Mouse (Mus musculus) ES-CJ7 (cell line): Measurements from ENCODE around the gene Dpf3.

ENCODE experiments used
- DNase-seq: peaks from one replicate; pipeline ENCODE4 v3.0.0; 2011; ENCODE audit warnings: low read depth, low spot score

Dpf3 gene

DNA sequence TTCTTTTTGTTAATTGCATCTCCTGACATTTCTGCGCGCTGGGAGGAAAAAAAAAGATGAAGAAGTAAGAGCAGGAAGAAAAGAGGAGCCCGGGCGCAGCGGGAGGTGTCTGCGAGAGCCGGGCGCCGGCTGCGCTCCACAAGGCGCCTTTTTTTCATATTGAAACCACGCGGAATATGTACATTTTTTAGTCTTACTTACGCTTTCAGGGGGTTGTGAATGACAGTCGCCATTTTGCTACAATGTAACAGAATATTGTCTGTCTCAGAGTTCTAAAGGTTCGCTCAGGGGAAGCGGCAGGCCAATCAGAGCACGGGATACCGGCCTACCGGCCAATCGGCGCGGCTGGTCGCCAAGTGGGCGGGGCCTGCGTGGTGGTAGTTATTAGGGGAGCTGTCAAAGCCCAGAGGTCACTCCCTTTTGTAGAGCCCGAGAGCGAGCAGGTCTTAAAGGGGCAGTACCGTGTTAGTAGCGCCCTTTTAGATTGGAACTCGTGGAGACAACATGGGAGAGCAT lies at the start of gene Dpf3:
Gene Dpf3 (minus strand): TSS at position 241 of the 516 bp plus-strand sequence.
- DNase-seq = peak; percentile 95

DNA sequence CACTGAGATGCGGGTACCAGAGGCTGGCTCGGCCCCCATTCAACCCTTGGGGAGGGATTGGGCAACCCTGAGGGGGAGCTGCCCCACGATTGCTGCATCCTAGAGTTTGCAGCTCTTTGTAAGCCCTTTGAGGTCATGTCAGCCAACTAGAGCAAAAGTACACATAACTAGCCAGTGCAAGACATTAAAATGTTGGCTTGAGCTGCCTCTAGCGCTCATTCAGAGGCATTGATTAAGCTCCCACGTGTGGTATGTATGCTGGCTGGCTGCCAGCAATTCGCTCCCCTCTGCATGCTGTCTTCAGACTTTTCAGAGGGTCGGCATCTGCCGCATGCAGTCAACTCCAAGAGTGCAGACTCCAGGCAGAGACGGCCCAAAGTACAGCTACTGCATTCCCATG lies 48.5 kb upstream of the Dpf3 start:
- DNase-seq = no peak

DNA sequence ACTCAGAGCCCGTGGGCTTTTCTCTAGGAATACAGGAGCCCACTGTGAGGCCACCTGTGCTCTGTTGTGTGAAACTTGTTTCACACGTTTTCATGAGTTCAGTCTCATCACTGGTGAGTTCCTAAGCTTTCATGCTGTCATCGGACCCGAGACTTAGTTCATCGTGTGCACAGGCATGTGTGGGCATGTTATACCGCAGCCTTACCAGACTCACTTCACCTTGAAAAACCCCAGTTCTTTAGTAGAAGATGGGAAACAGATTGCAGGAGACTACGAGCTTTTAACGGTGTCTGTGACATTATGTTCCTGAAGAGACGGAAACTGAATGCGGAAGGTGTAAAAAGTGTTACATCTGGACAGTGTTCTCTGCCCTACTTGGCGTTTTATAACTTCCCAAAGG lies 47.9 kb upstream of the Dpf3 start:
- DNase-seq = no peak

DNA sequence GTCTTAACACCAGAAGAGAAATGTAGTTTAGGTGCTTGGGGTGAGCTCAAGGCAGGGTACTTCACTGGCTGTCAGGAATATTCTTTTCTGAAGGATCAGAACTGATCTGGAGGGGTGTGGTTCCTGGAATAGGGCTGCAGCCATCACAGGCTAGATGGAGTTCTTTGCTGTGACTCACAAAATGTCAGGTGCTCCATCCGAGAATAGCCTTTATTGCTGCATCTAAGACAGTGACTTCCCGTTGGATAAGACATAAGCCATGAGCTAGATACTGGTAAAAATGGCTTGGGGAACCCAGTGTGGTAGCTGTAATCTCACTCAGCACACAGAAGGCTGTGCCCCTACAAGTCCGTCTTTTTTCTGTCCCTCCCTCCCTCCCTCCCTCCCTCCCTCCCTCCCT lies 46.7 kb upstream of the Dpf3 start:
- no peak for DNase-seq

DNA sequence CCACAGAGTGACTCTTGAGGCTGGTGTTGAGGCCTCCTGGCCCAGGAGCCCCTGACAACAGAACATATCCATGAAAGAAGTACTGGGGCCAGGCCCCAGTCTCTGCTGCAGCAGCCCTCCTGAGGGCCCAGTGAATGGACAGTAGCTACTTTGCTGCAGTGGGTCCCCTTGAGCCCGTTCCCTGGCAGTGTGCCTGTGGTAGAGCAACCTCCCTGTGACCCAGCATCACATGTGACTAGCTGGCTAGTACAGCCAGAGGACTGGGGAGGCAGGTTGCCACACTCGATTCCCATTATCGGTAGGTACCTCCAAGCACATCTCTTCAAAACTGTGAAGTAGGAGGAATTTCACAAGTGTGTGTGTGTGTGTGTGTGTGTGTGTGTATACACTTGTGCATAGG lies 45.5 kb upstream of the Dpf3 start:
- no peak for DNase-seq

DNA sequence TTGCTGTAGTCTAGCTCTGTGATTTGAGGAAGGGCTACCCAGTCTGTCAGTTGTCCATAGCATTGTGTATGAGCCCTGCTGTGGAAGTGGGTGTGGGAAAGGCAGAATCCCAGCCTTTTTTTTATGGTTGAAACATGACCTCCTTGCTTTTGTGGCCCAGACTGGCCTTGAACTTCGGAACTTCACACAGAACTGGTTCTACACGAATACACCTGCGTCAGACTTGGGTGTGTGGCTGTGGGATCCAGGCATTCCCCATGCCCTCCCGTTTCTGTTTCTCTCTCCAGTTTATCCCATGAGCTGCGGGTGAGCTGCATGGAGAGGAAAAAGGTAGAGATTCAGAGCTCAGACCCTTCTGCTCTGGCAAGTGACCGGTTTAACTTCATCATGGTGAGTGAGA lies 44.5 kb upstream of the Dpf3 start:
- no peak for DNase-seq

DNA sequence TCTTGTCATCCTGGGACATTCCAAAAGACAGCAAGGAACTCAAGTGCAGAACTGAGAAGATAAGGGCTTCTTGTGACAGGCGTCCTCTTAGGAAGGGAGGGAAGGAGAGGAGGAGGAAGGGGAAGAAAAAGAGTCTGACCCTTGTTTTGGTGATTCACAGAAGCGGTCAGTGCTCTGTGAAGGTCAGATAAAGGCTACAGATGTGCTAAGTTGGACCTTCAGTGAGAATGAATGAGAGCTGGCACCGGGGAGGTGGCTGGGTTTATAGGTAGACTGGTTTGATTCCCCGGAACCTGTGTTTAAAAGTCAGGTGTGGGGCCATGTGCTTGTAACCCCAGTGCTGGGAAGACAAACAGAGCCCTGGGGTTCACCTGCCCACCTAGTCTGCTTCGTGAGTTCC lies 41.1 kb upstream of the Dpf3 start:
- DNase-seq = no peak

DNA sequence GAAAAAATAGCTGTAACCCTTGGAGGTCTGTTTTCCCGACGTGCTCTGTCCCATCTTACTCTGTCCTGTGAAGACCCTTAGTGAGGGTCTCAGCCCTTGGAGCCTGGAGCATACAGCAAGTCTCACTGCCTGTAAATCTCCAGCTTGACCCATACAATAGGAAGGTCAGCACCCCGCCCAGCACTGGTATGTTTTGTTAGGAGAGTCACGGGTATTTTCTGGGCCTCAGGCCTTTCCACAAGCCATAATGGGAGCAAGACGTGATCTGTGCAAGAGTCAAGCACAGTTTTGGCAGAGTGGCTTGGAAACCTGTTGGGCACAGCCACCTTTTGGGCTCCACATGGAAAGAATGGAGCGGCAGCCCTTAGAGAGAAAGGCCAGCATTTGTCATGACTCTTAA lies 40.3 kb upstream of the Dpf3 start:
- peak; percentile 38 for DNase-seq

DNA sequence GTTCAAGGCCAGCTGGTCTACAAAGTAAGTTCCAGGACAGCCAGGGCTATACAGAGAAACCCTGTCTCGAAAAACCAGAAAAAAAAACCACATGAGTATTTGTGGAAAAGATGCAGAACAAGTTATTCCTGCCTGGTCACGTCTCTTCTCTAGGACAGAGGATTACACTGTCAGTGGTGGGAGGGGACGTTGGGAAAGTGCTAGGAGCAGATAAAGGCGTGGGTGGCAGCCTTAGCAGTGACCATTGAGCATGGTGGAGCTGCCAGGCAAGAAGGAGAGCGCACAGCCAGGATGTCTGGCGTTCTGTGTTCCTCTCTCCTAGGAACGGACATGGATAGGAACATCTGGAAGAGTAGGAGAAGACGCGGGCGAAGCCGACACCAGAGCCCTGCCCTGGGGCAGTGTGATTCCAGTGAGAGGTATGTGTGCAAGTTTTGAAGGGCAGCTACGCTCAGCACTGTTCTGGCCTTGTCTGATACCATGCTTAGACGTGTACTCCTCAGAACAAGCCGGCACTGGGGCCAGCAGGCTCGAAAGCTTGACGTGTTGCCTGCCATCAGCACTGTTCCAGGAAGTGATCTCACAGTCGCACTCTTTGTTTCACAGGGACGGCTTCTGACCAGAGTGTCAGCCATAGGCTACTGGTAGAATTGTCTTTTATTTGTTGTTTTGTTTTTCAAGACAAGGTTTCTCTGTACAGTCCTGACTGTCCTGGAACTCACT lies 38.5 kb upstream of the Dpf3 start:
- DNase-seq = no peak

DNA sequence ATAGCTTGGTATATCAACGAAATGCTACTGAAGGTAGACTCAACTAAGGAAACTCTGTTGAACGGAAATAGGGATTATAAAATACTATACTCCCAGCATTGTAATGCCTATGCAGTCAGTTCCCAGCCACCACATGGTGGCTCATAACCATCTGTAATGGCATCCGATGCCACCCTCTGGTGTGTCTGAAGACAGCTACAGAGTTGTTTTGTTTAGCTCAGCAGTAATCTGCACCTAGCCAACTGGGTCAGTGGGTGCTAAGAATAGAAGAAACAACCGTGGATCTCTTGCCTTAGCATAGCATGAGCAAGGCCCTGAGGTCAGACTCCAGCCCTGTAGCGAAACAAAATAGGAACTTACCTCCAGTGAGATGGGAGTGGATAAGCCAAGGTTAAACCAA lies 36.8 kb upstream of the Dpf3 start:
- no peak for DNase-seq

DNA sequence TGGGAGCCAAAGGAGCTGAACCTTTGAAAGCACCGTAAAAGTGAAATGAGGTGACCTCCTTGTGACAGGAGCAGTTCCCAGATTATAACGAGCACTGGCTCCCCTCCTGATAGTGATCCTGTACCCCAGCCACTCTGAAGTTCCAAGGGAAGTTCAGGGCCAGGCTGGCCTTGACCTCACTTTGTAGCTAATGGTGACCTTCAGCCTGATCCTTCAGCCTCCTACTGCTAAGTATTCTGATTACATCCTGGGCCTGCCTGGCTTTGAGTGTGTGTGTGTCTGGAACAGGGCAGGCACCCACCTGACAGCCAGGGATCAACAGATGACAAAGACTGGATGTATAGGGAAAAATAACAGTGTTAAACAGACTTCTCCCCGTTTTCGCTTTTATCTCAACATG lies 36.4 kb upstream of the Dpf3 start:
- peak; percentile 72 for DNase-seq

DNA sequence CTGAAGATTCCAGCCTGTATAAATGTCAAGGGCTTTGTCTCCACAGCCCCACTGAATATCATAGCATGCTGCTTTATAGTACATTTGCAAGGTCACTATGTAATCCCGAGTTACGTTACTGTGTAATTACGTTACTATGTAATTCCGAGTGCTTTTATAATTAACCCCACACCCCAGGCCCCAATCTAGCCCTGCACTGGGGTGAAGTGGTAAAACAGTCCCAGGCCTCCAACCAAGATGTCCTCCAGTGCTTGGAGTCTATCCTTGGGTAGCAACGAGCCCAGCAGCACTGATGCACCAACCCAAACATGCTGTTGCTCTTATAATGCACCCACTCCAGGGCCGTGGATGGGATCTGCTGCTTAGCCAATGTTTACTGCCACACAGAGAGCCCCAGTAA lies 35.5 kb upstream of the Dpf3 start:
- DNase-seq = no peak

DNA sequence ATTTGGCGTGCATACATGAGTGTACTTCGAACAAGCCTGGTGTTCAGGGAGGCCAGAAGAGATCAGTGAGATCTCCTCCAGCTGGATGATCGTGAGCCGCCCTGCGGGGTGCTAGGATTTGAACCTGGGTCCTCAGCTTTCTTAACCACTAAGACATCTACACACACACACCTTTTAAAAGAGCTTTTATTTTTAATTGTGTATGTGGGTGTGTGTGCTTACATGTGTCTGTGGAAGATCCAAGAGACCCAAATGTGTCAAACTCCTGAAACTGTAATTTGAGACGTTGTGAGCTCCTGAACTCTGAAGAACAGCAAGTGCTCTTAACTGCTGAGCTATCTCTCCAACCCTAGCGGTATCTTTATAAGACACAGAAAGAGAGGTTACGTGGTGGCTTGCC lies 33.6 kb upstream of the Dpf3 start:
- no peak for DNase-seq

DNA sequence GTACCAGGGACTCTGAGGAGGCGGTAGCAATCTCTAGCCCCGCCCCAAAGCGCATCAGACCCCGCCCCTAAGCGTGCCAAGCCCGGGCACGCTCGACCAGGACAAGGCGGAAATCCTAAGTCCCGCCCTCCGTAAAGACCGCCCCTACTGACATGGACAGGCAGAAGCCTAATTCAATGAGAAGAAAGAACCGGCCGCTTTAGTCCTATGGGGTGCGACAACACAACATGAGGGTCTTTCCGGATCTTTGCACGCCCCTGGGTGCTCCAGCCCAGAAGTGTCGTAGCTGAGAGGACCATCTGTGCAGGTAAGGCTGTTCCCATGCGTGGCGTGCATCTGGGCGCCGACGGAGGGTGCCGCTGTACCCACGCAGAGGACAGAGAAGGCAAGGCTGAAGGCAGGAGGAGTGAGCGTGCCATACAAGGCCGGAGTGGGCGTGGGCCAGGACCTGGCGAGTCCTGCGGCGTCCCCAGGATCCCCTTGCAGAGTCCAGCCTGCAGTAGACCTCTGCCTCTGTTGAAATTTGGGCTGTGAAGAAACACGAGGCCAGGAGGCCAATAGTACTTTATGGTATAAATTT lies 32.9 kb upstream of the Dpf3 start, which contains the start of gene Dcaf4:
Gene Dcaf4 (plus strand): TSS at position 156 of the 580 bp plus-strand sequence.
- peak; percentile 98 for DNase-seq

DNA sequence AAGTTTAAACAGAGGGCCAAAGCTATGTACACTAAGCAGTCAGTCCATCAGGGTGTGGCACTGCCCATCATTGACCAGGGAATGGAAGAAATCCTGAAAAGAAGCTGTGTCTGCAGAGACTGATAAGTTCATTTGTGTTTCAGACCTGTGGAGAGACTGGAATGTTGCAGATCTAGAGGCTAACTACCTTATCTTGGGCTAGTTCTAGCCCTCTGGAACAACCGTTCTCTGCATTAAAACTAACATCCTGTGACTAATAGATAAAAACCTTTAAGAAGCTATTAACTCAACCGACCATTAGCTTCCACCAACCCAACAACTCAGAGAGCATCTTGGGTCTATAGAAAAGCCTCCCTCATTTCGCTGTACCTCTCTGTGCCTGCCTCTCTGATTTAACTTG lies 30.1 kb upstream of the Dpf3 start:
- DNase-seq = no peak

DNA sequence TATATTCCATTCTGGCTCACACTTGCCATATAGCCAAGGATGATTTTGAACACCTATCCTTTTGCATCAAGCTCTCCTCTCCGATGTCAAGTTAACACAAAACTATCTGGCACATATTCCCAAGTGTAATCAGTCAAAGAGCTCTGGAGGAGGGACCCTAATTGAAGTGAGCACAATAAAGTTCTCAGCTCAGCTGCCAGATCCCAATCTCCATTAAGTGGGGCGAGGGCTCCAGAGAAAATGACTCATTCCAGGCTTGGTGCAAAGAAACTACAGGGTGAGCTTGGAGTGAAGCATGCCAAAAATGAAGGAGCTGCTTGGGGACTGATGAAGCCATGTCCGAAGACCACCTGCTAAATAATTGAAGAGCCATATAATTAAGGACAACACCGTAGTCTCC lies 26.7 kb upstream of the Dpf3 start:
- no peak for DNase-seq

DNA sequence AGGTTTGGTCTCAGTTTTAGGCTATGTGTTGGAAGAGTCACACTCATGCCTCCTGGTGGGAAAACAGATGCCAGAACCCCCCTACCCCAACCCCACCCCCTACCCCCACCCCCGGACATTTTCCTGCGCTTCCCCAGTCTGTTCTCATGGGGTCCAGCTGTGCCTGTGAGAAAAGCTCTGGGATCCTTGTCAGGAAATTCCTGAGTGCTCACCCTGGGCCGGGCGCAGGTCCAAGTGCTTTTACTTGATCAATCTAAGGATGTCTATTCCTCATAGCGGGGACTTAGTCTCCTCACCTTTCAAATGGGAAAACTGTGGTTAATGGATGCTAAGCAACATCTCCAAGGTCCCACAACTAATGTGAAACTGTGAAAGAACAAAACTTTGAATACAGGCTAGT lies 25.7 kb upstream of the Dpf3 start:
- no peak for DNase-seq

DNA sequence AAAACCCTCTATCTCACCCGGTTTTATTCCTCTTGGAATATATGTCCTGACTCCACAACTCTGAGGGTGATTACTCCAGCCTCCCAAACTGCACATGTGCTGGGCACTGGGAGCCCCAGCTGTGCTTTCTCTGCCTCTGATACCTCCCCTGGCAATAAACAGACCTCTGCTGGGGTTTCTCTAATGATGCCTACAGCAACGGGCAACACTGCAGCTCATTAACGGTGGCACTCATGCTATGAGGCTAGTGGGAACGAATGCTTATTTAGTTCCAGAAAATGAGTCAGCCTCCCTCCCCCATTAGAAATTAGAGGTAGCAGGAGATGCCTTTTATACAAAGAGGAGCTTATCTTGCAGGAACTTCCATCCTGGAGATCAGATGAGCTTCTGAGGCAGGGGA lies 25.3 kb upstream of the Dpf3 start:
- no peak for DNase-seq

DNA sequence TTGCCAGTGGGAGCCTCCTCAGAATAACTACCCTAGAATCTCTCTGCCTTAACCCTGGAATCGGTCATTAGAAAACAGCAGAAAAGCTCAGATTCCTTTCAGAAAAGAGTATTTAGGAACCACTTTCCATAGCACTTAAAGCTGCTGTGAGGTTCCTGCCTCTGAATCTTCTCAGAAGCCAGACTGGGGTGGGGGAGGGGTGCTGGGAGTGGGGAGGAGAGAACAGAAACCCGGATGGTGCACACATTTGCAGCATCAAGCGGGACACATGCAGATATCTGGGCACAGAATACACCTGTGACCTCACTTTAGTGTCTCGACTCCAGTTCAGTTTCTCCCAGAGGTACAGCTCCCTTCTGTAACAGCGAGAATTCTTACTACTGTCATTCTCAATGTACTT lies 23.1 kb upstream of the Dpf3 start:
- DNase-seq = peak; percentile 56

DNA sequence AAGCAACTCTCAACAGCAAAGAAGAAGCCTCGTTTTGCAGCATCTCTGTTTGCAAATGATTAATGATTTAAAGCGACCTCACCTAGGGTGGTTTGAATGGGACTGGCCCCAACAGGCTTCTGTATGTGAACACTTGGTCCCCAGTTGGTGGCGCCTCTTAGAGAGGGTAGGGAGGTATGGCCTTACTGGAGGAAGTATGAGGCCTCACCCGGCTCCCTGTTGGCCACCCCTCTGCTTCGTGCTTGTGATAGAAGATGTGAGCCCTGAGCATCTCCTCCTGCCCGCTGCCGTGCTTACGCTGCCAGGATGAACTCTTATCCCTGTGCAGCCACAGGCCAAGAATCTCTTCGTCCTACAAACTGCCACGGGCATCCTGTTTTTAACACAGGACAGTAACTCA lies 19.0 kb upstream of the Dpf3 start:
- DNase-seq = peak; percentile 65

DNA sequence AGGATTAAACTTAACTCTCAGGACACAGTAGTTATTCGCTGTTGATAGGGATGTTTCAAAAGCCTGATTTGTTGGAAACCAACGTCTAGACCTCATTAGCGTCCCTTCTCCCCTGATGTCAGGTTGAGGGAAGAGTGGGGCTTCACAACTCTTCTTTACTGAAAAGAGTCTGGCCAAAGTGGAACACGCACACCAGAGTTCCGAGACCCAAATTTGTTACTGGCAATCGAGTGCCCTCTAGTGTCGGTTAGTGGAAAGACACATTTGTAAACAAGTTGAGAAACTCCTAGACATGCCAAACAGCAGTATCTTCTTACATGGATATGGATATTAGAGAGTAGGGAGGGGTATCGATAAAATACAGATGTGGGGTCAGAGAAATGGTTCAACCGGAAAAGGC lies 14.7 kb upstream of the Dpf3 start:
- peak; percentile 80 for DNase-seq

DNA sequence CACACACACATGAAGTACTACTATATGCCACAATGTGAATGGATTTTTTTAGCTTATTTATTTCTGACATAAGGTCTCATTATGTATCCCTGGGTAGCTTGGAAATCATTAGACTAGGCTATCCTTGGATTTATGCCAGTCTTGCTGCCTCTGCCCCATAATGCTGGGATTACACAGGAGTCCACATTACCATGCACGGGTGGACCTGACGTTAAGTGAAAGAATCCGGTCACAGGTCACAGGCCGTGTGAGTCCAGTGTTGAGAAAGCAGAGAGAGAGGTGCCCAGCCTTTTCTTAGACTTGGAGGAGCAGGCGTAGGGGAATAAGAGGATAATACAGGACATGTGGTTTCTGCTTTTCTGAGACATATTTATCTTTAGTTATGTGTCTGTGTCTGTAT lies 11.7 kb upstream of the Dpf3 start:
- no peak for DNase-seq

DNA sequence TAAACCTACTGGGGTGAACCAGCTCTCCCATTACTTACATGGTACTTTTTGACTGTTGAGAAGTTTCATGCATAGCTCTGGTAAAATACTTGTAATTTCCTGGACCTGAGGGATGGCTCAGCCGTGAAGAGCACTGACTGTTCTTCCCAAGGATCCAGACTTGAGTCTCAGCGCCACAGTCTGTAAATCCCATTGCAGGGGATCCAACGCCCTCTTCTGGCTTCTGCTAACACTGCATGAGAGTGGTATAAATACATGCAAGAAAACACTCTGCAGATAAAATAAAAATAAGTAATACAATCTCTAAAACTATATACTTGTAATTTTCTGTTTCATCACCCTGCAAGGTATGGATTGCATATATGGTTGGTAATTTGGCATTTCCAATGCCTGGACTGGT lies 10.4 kb upstream of the Dpf3 start:
- DNase-seq = peak; percentile 66

DNA sequence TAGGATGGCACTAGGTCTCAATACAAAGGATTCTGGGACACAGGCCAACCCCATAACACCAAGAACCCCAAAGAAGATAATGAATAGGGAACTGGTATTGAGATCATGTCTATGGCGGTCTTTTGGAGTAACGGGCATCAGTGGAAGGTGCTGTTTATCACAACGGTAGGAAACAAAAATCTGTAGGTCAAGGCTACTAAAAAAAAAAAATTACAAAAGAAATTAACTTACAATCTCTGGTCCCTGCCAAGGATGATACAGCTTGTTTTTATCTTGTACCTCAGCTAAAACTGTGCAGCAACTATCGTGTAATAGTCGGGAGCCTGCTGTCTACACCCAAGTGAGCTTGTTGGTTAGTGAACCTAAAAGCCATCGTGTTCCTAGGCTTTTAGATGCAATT lies 9.2 kb upstream of the Dpf3 start:
- DNase-seq = no peak
